35 mouse cellular contexts compared by ENCODE assay signal in genomic region chrX:164058523-164058922, GRCm38 (mm10). TPM values are rescaled to one million over a fixed set of nuclear protein-coding genes. Genes with fewer than 3 reads are reported as not detected.
"Had no signal": no experiment of that assay in that cellular context is flagged by ENCODE, and none has a peak within 500 bp of the region (broad histone marks: within the 10 kb centered on the region; RNA-seq: fewer than 3 reads in every experiment).

No protein-coding gene starts in this region.

- H3K27me3 ChIP-seq: embryonic facial prominence, embryonic 15.5 days; forebrain, embryonic 13.5 days; forebrain, embryonic 15.5 days had no signal

- H3K9ac ChIP-seq: embryonic facial prominence, embryonic 12.5 days; embryonic facial prominence, embryonic 13.5 days; embryonic facial prominence, embryonic 15.5 days; forebrain, embryonic 12.5 days; forebrain, embryonic 13.5 days; forebrain, embryonic 15.5 days; forebrain, postnatal 0 days had no signal

- H3K4me3 ChIP-seq: embryonic facial prominence, embryonic 10.5 days; embryonic facial prominence, embryonic 12.5 days; embryonic facial prominence, embryonic 13.5 days; embryonic facial prominence, embryonic 15.5 days; erythroblast, embryonic 14.5 days; forebrain, embryonic 10.5 days; forebrain, embryonic 12.5 days; forebrain, embryonic 13.5 days; forebrain, embryonic 15.5 days; gastrocnemius, adult 2 months; heart, adult 2 months had no signal

- ATAC-seq: forebrain, embryonic 13.5 days; forebrain, embryonic 14.5 days; forebrain, embryonic 15.5 days; forebrain, embryonic 16.5 days; forebrain, postnatal 0 days had no signal

- H3K27ac ChIP-seq: embryonic facial prominence, embryonic 10.5 days; embryonic facial prominence, embryonic 12.5 days; embryonic facial prominence, embryonic 13.5 days; embryonic facial prominence, embryonic 15.5 days; forebrain, embryonic 10.5 days; forebrain, embryonic 12.5 days; forebrain, embryonic 13.5 days; forebrain, embryonic 15.5 days; gastrocnemius, adult 2 months; heart, adult 2 months had no signal

- H3K4me1 ChIP-seq: embryonic facial prominence, embryonic 10.5 days; embryonic facial prominence, embryonic 12.5 days; embryonic facial prominence, embryonic 13.5 days; embryonic facial prominence, embryonic 15.5 days; forebrain, embryonic 10.5 days; forebrain, embryonic 12.5 days; forebrain, embryonic 13.5 days; forebrain, embryonic 15.5 days had no signal

- H3K36me3 ChIP-seq: embryonic facial prominence, embryonic 10.5 days; embryonic facial prominence, embryonic 12.5 days; embryonic facial prominence, embryonic 13.5 days; embryonic facial prominence, embryonic 15.5 days; forebrain, embryonic 10.5 days; forebrain, embryonic 12.5 days; forebrain, embryonic 15.5 days had no signal

- H3K9me3 ChIP-seq: embryonic facial prominence, embryonic 10.5 days; embryonic facial prominence, embryonic 12.5 days; embryonic facial prominence, embryonic 13.5 days; embryonic facial prominence, embryonic 15.5 days; forebrain, embryonic 10.5 days; forebrain, embryonic 12.5 days; forebrain, embryonic 13.5 days; forebrain, embryonic 15.5 days had no signal

- DNase-seq: cerebellum, adult 8-10 months; cerebellum, adult 9-10 months; cerebellum, adult 9-11 months; cerebellum, postnatal 10 days; cerebellum, postnatal 14 days; cerebellum, postnatal 25 days; cerebellum, postnatal 36 days; embryo, embryonic 11 days; forebrain, postnatal 0 days; gastrocnemius, adult 2 months; gastrocnemius, postnatal 10 days; gastrocnemius, postnatal 14 days; gastrocnemius, postnatal 25 days; gastrocnemius, postnatal 36 days; heart, adult 18-20 months; heart, adult 2 months had no signal

RNA-seq across cellular contexts. Expression of gene Cltrn, which starts 30.1 kb away (rescaled TPM):
- total RNA-seq: common myeloid progenitor, adult 5-6 weeks; forebrain, postnatal 0 days; gastrocnemius, adult 18-20 months; gastrocnemius, adult 2 months; gastrocnemius, adult 8-10 months; gastrocnemius, postnatal 10 days; gastrocnemius, postnatal 14 days; gastrocnemius, postnatal 25 days; gastrocnemius, postnatal 36 days; gastrocnemius, postnatal 4 days; granulocyte monocyte progenitor cell, adult 5-6 weeks; heart, adult 18-20 months; heart, adult 2 months had no signal
- polyA plus RNA-seq: cortical plate, adult 2 months; embryonic facial prominence, embryonic 11.5 days; embryonic facial prominence, embryonic 15.5 days; erythroblast, embryonic 14.5 days; forebrain, embryonic 16.5 days; gonadal fat pad, adult 2 months; heart, adult 2 months had no signal

RNA-seq across cellular contexts. Expression of gene Car5b, which starts 30.7 kb away (rescaled TPM):
- total RNA-seq: granulocyte monocyte progenitor cell, adult 5-6 weeks had no signal
- polyA plus RNA-seq: erythroblast, embryonic 14.5 days had no signal
